Mouse (Mus musculus) colon, adult 2 months (tissue): ENCODE measurements around the gene Ranbp3l. TPM values are rescaled to one million over a fixed set of nuclear protein-coding genes. Genes with fewer than 3 reads are reported as not detected.

ENCODE experiments used
- polyA plus RNA-seq: library from polyadenylated mRNA; depleted of rRNA; stranded (reverse); fragments of >200 nt; gene quantifications from 2 replicates; pipeline ENCODE4 v1.2.3, GENCODE M21; 2012; rRNA removed

Ranbp3l gene
- polyA plus RNA-seq = not detected in 2 replicates

DNA sequence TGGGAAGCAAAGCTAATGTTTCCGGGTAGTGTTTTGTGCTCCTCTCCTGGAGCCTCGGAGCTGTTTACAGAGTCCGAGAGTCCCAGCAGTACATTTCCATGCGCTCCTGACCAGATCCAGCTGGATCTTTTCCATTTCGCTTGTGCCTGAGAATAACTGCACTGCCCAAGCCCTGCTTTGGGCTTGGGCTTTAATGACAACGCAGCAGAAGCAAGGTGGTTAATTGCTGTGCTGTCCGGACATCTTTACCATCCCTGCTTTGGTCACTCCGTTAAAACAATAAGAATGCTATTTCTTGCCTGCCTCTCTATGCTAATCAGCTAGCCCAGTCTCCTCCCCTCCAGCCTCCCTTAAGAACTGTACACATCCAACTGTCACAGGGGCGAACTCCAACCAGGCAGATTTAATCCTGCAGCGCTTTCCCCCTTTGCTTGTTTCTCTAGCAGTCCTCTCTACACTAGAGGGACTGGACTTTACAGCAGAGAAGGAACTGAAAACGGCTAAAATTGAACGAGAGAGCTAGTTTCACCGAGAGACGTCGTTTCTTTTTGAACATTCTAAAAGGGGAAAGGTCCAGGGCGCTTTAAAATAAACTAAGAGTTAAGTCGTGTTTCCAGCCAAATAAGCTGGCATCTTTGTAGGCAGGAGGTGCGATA, at the start of gene Ranbp3l:
TSS of gene Ranbp3l (plus strand) at position 377 of the 656 bp plus-strand sequence.

DNA sequence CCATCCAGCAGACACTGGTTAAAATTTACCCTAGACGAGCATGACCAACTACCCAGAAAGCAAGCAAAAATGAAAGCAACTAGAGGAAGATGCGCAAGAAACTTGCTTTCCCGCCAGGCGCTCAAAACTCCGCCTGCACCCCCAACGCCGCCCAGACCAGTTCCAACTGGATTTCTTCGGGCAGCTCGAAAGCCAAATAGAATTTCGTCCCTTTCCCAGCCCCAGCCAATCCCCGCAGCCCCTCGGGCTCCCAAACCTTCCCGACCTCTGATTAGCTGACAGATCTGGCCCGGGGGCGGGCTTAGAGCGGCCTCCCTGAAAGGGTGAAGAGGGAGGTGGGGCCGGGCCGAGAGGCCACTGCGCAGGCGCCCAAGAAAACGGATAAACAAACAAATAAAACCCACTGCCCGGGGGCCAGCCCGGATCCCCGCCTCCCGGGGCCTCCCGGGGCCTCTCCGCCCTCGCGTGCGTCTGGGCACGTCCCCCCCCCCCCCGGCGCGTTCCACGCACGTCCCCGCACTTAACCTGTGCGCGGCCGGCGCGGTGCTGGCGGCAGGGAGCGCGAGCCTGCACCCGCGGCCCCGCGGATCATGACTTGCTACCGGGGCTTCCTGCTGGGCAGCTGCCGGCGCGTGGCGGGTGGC, 103.3 kb downstream of the Ranbp3l start, which contains the start of gene Nadk2:
TSS of gene Nadk2 (plus strand) at position 349 of the 644 bp plus-strand sequence.

Other genes with a start within 250 kb of the Ranbp3l start
- 9.2 and 9.3 TPM in 2 replicates for gene Nadk2, start 103.3 kb downstream of the Ranbp3l start, polyA plus RNA-seq
- gene Lmbrd2, start 172.6 kb downstream of the Ranbp3l start, polyA plus RNA-seq = 3.9 and 8.3 TPM in 2 replicates
- 1.0 and 1.3 TPM in 2 replicates for gene Skp2, start 187.5 kb downstream of the Ranbp3l start, polyA plus RNA-seq